Mouse (Mus musculus): Measurements from ENCODE around the gene Spa17.

Spa17 gene

GRCm38 (mm10) chr9:37613182-37613910 is at the start of gene Spa17:
Gene Spa17 (minus strand): TSS chr9:37613722.
- peak; percentile 94 for DNase-seq (ENCODE audit: low read depth, low spot score)

GRCm38 (mm10) chr9:37663210-37663609 is 49.7 kb upstream of the Spa17 start:
- DNase-seq (ENCODE audit: low read depth, low spot score): no peak

GRCm38 (mm10) chr9:37659413-37659812 is 45.9 kb upstream of the Spa17 start:
- DNase-seq (ENCODE audit: low read depth, low spot score): no peak

- peak; percentile 85 for DNase-seq (ENCODE audit: low read depth, low spot score)
Measured at GRCm38 (mm10) chr9:37656931-37657481, 43.5 kb upstream of the Spa17 start, which contains the start of gene Tbrg1. Gene Tbrg1 (minus strand): TSS chr9:37657312.

GRCm38 (mm10) chr9:37656439-37656881 is 42.9 kb upstream of the Spa17 start:
- peak; percentile 79 for DNase-seq (ENCODE audit: low read depth, low spot score)

GRCm38 (mm10) chr9:37655961-37656360 is 42.4 kb upstream of the Spa17 start:
- peak; percentile 70 for DNase-seq (ENCODE audit: low read depth, low spot score)

GRCm38 (mm10) chr9:37653836-37654235 is 40.3 kb upstream of the Spa17 start:
- DNase-seq (ENCODE audit: low read depth, low spot score): no peak

GRCm38 (mm10) chr9:37650639-37651038 is 37.1 kb upstream of the Spa17 start:
- no peak for DNase-seq (ENCODE audit: low read depth, low spot score)

- no peak for DNase-seq (ENCODE audit: low read depth, low spot score)
Measured at GRCm38 (mm10) chr9:37646246-37646645, 32.7 kb upstream of the Spa17 start.

GRCm38 (mm10) chr9:37638721-37639120 is 25.2 kb upstream of the Spa17 start:
- DNase-seq (ENCODE audit: low read depth, low spot score): no peak

- DNase-seq (ENCODE audit: low read depth, low spot score): no peak
Measured at GRCm38 (mm10) chr9:37636800-37637542, 23.4 kb upstream of the Spa17 start.

- peak; percentile 56 for DNase-seq (ENCODE audit: low read depth, low spot score)
Measured at GRCm38 (mm10) chr9:37636335-37636734, 22.8 kb upstream of the Spa17 start.

GRCm38 (mm10) chr9:37634269-37634668 is 20.7 kb upstream of the Spa17 start:
- no peak for DNase-seq (ENCODE audit: low read depth, low spot score)

- no peak for DNase-seq (ENCODE audit: low read depth, low spot score)
Measured at GRCm38 (mm10) chr9:37632305-37632704, 18.8 kb upstream of the Spa17 start.

GRCm38 (mm10) chr9:37629941-37630340 is 16.4 kb upstream of the Spa17 start:
- no peak for DNase-seq (ENCODE audit: low read depth, low spot score)

- no peak for DNase-seq (ENCODE audit: low read depth, low spot score)
Measured at GRCm38 (mm10) chr9:37628581-37628980, 15.1 kb upstream of the Spa17 start.

- no peak for DNase-seq (ENCODE audit: low read depth, low spot score)
Measured at GRCm38 (mm10) chr9:37627263-37627662, 13.7 kb upstream of the Spa17 start.

- peak; percentile 49 for DNase-seq (ENCODE audit: low read depth, low spot score)
Measured at GRCm38 (mm10) chr9:37626103-37626567, 12.6 kb upstream of the Spa17 start.

GRCm38 (mm10) chr9:37625641-37626040 is 12.1 kb upstream of the Spa17 start:
- no peak for DNase-seq (ENCODE audit: low read depth, low spot score)

- peak; percentile 55 for DNase-seq (ENCODE audit: low read depth, low spot score)
Measured at GRCm38 (mm10) chr9:37625129-37625528, 11.6 kb upstream of the Spa17 start.

GRCm38 (mm10) chr9:37624502-37624901 is 11.0 kb upstream of the Spa17 start:
- no peak for DNase-seq (ENCODE audit: low read depth, low spot score)

- DNase-seq (ENCODE audit: low read depth, low spot score): no peak
Measured at GRCm38 (mm10) chr9:37623981-37624380, 10.5 kb upstream of the Spa17 start.
